Mouse (Mus musculus): ENCODE measurements at regions not wholly inside any gene's neighbourhood (a gene's known extent, or its start where the extent isn't known, plus 50 kb on each side); places are given as distances from the start of the nearest gene placed in this dataset.

DNA sequence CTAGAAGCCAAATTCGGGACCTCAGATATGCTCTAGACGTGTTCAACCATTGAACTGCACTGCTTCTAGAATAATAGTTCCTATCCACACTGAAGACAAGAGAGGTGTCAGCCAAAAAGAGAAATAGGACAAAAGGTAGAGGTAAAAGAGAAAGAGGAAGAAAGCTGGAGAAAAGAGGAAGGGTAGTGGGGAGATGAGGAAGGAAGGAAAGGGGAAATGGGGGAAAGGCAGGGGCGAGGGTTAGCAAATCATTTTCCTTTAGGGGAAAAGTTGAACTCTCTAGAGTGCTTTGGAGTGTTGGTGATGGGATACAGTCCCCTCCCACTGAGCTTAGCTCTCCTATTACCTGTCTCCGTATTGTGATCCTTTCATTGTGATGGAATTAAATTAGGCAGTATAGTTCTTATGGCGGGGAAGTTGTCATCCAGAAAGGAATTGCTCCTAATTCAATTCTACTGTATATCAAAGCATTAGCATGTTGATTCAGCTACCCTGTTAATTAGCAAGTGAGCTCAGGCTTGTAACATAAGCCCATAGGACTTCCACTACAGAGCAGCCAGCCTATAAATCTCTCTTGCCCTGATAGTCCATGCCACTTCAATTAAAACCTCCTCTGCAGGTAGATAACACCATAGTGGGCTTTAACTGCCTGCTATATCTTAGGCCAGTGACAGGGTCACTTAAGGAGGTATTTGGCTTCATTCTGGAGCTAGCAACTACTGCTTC lies 379.6 kb downstream of the Mllt3 start:
- TF ChIP-seq CTCF (IDR thresholded peaks at IDR 0.05; ENCODE audit: borderline replicate concordance, insufficient read depth, low read length): no peak
- TF ChIP-seq POLR2A (IDR thresholded peaks at IDR 0.05; ENCODE audit: low read depth, low read length): no peak
